Mouse (Mus musculus) heart, embryonic 10.5 days (tissue): ENCODE data around the gene Bex4. TPM values are rescaled to one million over a fixed set of nuclear protein-coding genes. Genes with fewer than 3 reads are reported as not detected.

Source experiments
- DNase-seq: peaks from one replicate; pipeline ENCODE4 v3.0.0-alpha.2; 2017; ENCODE audit warnings: low spot score
- H3K27ac ChIP-seq: fragments of 300-500 bp; sonication (generic); 2 replicates; pipeline ENCODE4 v1.5.1; 2016; ENCODE audit warnings: mild to moderate bottlenecking
- H3K27me3 ChIP-seq: fragments of 300-500 bp; sonication (generic); 2 replicates; pipeline ENCODE4 v1.6.1; 2016; ENCODE audit warnings: mild to moderate bottlenecking; ENCODE audit not compliant: poor library complexity, insufficient read depth, severe bottlenecking
- H3K36me3 ChIP-seq: fragments of 300-500 bp; sonication (generic); 2 replicates; pipeline ENCODE4 v1.6.1; 2016; ENCODE audit warnings: mild to moderate bottlenecking, moderate library complexity
- H3K4me1 ChIP-seq: fragments of 300-500 bp; sonication (generic); 2 replicates; pipeline ENCODE4 v1.6.1; 2016; ENCODE audit warnings: mild to moderate bottlenecking
- H3K4me3 ChIP-seq: fragments of 300-500 bp; sonication (generic); 2 replicates; pipeline ENCODE4 v1.5.1; 2016; ENCODE audit warnings: mild to moderate bottlenecking, moderate library complexity
- H3K9me3 ChIP-seq: fragments of 300-500 bp; sonication (generic); 2 replicates; pipeline ENCODE4 v1.6.1; 2016; ENCODE audit warnings: mild to moderate bottlenecking, moderate library complexity
- WGBS: fragments of 180-500 bp; shearing (Covaris S2); methylation state at CpG from one replicate; pipeline ENCODE4 v1.1.7; 2016; 5-methylcytosine and 5-hydroxymethylcytosine counted together
- microRNA-seq: library from miRNA; unstranded; fragments of <30 nt; microRNA quantifications from one replicate; pipeline ENCODE4, GENCODE M21; 2017
- polyA plus RNA-seq: library from polyadenylated mRNA; unstranded; fragments of >200 nt; fragmentation: Nextera tagmentation; extraction: Ambion mirVana; gene quantifications from 2 replicates; pipeline ENCODE4 v1.2.1, GENCODE M21; 2016

Bex4 gene
- polyA plus RNA-seq, 1 experiment from 2014 or later = 228 TPM

- Histone ChIP-seq H3K9me3 (no peaks in the 10 kb centered on the region), H3K36me3 (no peaks in the 10 kb centered on the region), H3K27me3 (no peaks in the 10 kb centered on the region), H3K4me3 (no peak overlapping the region), H3K4me1 (no peaks in the 10 kb centered on the region), H3K27ac (no peak overlapping the region)
- WGBS = 72% methylated on average over 5 of the region's 5 CpGs
- no peak for DNase-seq
Measured at GRCm38 (mm10) chrX:136141385-136141784, 2.6 kb downstream of the Bex4 start.

GRCm38 (mm10) chrX:136143711-136144110 lies 4.9 kb downstream of the Bex4 start:
- Histone ChIP-seq H3K36me3 (no peaks in the 10 kb centered on the region), H3K27ac (peak overlapping the region; percentile 52; the same call in 1 of the 2 replicates), H3K9me3 (no peaks in the 10 kb centered on the region), H3K4me3 (no peak overlapping the region), H3K27me3 (no peaks in the 10 kb centered on the region), H3K4me1 (no peaks in the 10 kb centered on the region)
- no peak for DNase-seq
- 65% methylated on average over 2 of the region's 2 CpGs for WGBS

- 38% methylated on average over 7 of the region's 7 CpGs for WGBS
- H3K27ac ChIP-seq = peak overlapping the region; percentile 52; the same call in 1 of the 2 replicates
Measured at GRCm38 (mm10) chrX:136144195-136144594, 5.4 kb downstream of the Bex4 start.

GRCm38 (mm10) chrX:136170625-136171024 lies 31.8 kb downstream of the Bex4 start:
- no peaks in the 10 kb centered on the region for H3K9me3 ChIP-seq
- peak overlapping the region; percentile 65 for H3K4me3 ChIP-seq
- H3K27ac ChIP-seq = peak overlapping the region; percentile 90; the same call in 1 of the 2 replicates
- H3K4me1 ChIP-seq = no peaks in the 10 kb centered on the region
- 40% methylated on average over 10 of the region's 10 CpGs for WGBS
- no peaks in the 10 kb centered on the region for H3K27me3 ChIP-seq
- H3K36me3 ChIP-seq = no peaks in the 10 kb centered on the region
- DNase-seq = no peak

More at GRCm38 (mm10) chrX:136144195-136144594, 5.4 kb downstream of the Bex4 start:
- Histone ChIP-seq H3K9me3 (no peaks in the 10 kb centered on the region), H3K27me3 (no peaks in the 10 kb centered on the region), H3K36me3 (no peaks in the 10 kb centered on the region), H3K4me1 (no peaks in the 10 kb centered on the region), H3K4me3 (no peak overlapping the region)
- no peak for DNase-seq

- peak; percentile 84 for DNase-seq
- H3K9me3 ChIP-seq = no peaks in the 10 kb centered on the region
- 0 out of 2 replicates have a peak, but pooled peaks cover 3% of the 10 kb centered on the region for H3K27me3 ChIP-seq
- H3K4me3 ChIP-seq = peak overlapping the region; percentile 65
- H3K27ac ChIP-seq = peak overlapping the region; percentile 90
- WGBS = 20% methylated on average over 24 of the region's 24 CpGs
- no peaks in the 10 kb centered on the region for H3K36me3 ChIP-seq
- H3K4me1 ChIP-seq = no peaks in the 10 kb centered on the region
Measured at GRCm38 (mm10) chrX:136171189-136172117, 32.7 kb downstream of the Bex4 start.

- 9% methylated on average over 10 of the region's 10 CpGs for WGBS
Measured at GRCm38 (mm10) chrX:136172118-136172551, 33.3 kb downstream of the Bex4 start, which contains the start of gene Tceal8. TSS of gene Tceal8 (minus strand) at chrX:136172342.

GRCm38 (mm10) chrX:136172786-136173185 lies 34.0 kb downstream of the Bex4 start:
- no peaks in the 10 kb centered on the region for H3K9me3 ChIP-seq
- DNase-seq = no peak
- H3K27me3 ChIP-seq = 0 out of 2 replicates have a peak, but pooled peaks cover 3% of the 10 kb centered on the region
- H3K4me1 ChIP-seq = no peaks in the 10 kb centered on the region
- peak overlapping the region; percentile 90 for H3K27ac ChIP-seq
- WGBS = 27% methylated on average over 10 of the region's 10 CpGs
- H3K36me3 ChIP-seq = no peaks in the 10 kb centered on the region
- peak overlapping the region; percentile 65 for H3K4me3 ChIP-seq

More at GRCm38 (mm10) chrX:136172118-136172551, 33.3 kb downstream of the Bex4 start, which contains the start of gene Tceal8:
- H3K36me3 ChIP-seq = no peaks in the 10 kb centered on the region
- 0 out of 2 replicates have a peak, but pooled peaks cover 3% of the 10 kb centered on the region for H3K27me3 ChIP-seq
- H3K4me3 ChIP-seq = peak within 1 kb of the TSS; percentile 65
- no peaks in the 10 kb centered on the region for H3K4me1 ChIP-seq
- peak within 1 kb of the TSS; percentile 90 for H3K27ac ChIP-seq
- no peaks in the 10 kb centered on the region for H3K9me3 ChIP-seq
- DNase-seq = peak; percentile 94

- no peaks in the 10 kb centered on the region for H3K4me1 ChIP-seq
- H3K9me3 ChIP-seq = no peaks in the 10 kb centered on the region
- no peak for DNase-seq
- WGBS = 20% methylated on average over 11 of the region's 11 CpGs
- H3K27ac ChIP-seq = peak overlapping the region; percentile 47
- no peak overlapping the region for H3K4me3 ChIP-seq
- no peaks in the 10 kb centered on the region for H3K36me3 ChIP-seq
- H3K27me3 ChIP-seq = 0 out of 2 replicates have a peak, but pooled peaks cover 2% of the 10 kb centered on the region
Measured at GRCm38 (mm10) chrX:136180897-136181553, 42.2 kb downstream of the Bex4 start.

- WGBS = 75% methylated on average over 1 of the region's 1 CpGs
- Histone ChIP-seq H3K9me3 (no peaks in the 10 kb centered on the region), H3K27me3 (no peaks in the 10 kb centered on the region), H3K27ac (no peak overlapping the region), H3K4me1 (no peaks in the 10 kb centered on the region), H3K4me3 (no peak overlapping the region), H3K36me3 (no peaks in the 10 kb centered on the region)
- no peak for DNase-seq
Measured at GRCm38 (mm10) chrX:136183107-136183506, 44.3 kb downstream of the Bex4 start.

Small RNA genes lying within 50 kb of the gene (microRNA-seq; reads per million reads assigned to microRNA genes)
- not detected for gene Mir6383

Other genes starting within 250 kb of the Bex4 start
- 92.5 and 109 TPM in 2 replicates for gene Arxes2, start 145.2 kb upstream of the Bex4 start, polyA plus RNA-seq
- 32.3 and 46.8 TPM in 2 replicates for gene Arxes1, start 105.6 kb upstream of the Bex4 start, polyA plus RNA-seq
- gene Bex2, start 70.8 kb upstream of the Bex4 start, polyA plus RNA-seq = 83.6 and 197 TPM in 2 replicates
- 0.39 and 0.43 TPM in 2 replicates for gene Nxf3, start 53.7 kb upstream of the Bex4 start, polyA plus RNA-seq
- 256 and 309 TPM in 2 replicates for gene Tceal8, start 33.3 kb downstream of the Bex4 start, polyA plus RNA-seq
- gene Tceal5, start 64.9 kb downstream of the Bex4 start, polyA plus RNA-seq = 9.6 and 11.1 TPM in 2 replicates
- 2.5 and 3.5 TPM in 2 replicates for gene Tceal7, start 75.8 kb downstream of the Bex4 start, polyA plus RNA-seq
- 197 and 260 TPM in 2 replicates for gene Bex1, start 76.5 kb downstream of the Bex4 start, polyA plus RNA-seq
- 514 and 610 TPM in 2 replicates for gene Tceal9, start 106.1 kb downstream of the Bex4 start, polyA plus RNA-seq
- 809 and 1,033 TPM in 2 replicates for gene Bex3, start 131.3 kb downstream of the Bex4 start, polyA plus RNA-seq